Mouse (Mus musculus) myocyte (in vitro differentiated cells): ENCODE measurements around the gene Cxcr1.

Experiments
- E2F4 ChIP-seq: IDR thresholded peaks from one replicate; pipeline ENCODE4 v1.6.1; 2011; ENCODE audit warnings: mild to moderate bottlenecking, control low read depth, moderate library complexity; ENCODE audit not compliant: insufficient read depth
- MAX ChIP-seq: IDR thresholded peaks from one replicate; pipeline ENCODE4 v1.6.1; 2011; ENCODE audit warnings: low read depth, mild to moderate bottlenecking, control low read depth
- MYOD1 ChIP-seq, 3 experiments: IDR thresholded peaks; one replicate each; pipeline ENCODE4 v1.6.1; 2011; ENCODE audit warnings: control low read depth in 2 of 3, low read depth in 2 of 3, mild to moderate bottlenecking in 2 of 3, moderate library complexity in 1 of 3; ENCODE audit not compliant: insufficient read length in 2 of 3, control insufficient read depth in 1 of 3
- POLR2A ChIP-seq: IDR thresholded peaks from one replicate; pipeline ENCODE4 v1.6.1; 2011; ENCODE audit warnings: low read depth, mild to moderate bottlenecking, control low read depth, moderate library complexity; ENCODE audit not compliant: insufficient read length
- POLR2AphosphoS2 ChIP-seq: IDR thresholded peaks from one replicate; pipeline ENCODE4 v1.6.1; 2011; ENCODE audit warnings: low read depth, control low read depth; ENCODE audit not compliant: insufficient read length
- REST ChIP-seq: IDR thresholded peaks from one replicate; pipeline ENCODE4 v1.6.1; 2011; ENCODE audit warnings: mild to moderate bottlenecking, control low read depth, moderate library complexity; ENCODE audit not compliant: insufficient read depth, insufficient read length
- TCF3 ChIP-seq: IDR thresholded peaks from one replicate; pipeline ENCODE4 v1.6.1; 2011; ENCODE audit warnings: low read depth, control low read depth; ENCODE audit not compliant: insufficient read length
- USF1 ChIP-seq: IDR thresholded peaks from one replicate; pipeline ENCODE4 v1.6.1; 2011; ENCODE audit warnings: low read depth, mild to moderate bottlenecking, control low read depth, moderate library complexity

DNA sequence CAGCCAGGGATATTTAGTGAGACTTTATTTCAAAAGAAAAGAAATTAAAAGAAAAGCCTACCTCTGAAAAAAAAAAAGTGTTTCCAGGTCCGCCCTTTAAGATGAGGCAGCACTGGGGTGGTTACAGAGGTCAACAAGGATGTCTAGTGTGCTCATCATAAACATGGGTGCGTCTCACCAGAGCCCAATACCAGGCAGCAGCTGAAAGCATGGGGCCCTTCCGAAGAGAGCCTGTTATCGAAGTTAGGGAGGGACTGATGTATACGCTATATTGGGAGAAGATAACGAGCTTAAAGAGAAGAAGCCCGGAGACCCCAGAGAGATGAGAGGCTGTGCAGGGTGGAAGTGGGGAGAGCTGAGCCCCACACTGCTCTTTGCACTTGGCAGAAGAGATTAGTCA is 44.7 kb upstream of the Cxcr1 start:
- no peak for TF ChIP-seq E2F4
- TF ChIP-seq REST, result no peak
- TF ChIP-seq POLR2A, result no peak
- no peak for TF ChIP-seq POLR2AphosphoS2
- no peak for TF ChIP-seq TCF3
- no peak for TF ChIP-seq MAX
- no peak for TF ChIP-seq USF1
- no peak for TF ChIP-seq MYOD1 (IDR thresholded peaks at IDR 0.05; ENCODE audit: control insufficient read depth in 1 of 3, insufficient read length in 2 of 3, low read depth in 2 of 3)
